Mouse (Mus musculus) heart, embryonic 12.5 days (tissue): ENCODE measurements around the gene Rragc. TPM values are rescaled to one million over a fixed set of nuclear protein-coding genes. Genes with fewer than 3 reads are reported as not detected.
A peak's percentile ranks its signal among the peaks of the same experiment; 100 is the strongest.

Experiments
- ATAC-seq: fragments of 200-750 bp; cut with Nextera tagmentation; 2 replicates; pipeline ENCODE4 v1.8.0; 2017; ENCODE audit warnings: moderate TSS enrichment, moderate library complexity; ENCODE audit not compliant: insufficient number of reproducible peaks, low FRiP score
- H3K27ac ChIP-seq: fragments of 300-500 bp; sonication (generic); 2 replicates; pipeline ENCODE4 v1.5.1; 2016; ENCODE audit warnings: mild to moderate bottlenecking, moderate library complexity; ENCODE audit not compliant: poor library complexity, severe bottlenecking
- H3K27me3 ChIP-seq: fragments of 300-500 bp; sonication (generic); replicated peaks from 2 replicates; pipeline ENCODE4 v1.6.1; 2016; ENCODE audit warnings: mild to moderate bottlenecking, moderate library complexity
- H3K36me3 ChIP-seq: fragments of 300-500 bp; sonication (generic); 2 replicates; pipeline ENCODE4 v1.6.1; 2016; ENCODE audit warnings: mild to moderate bottlenecking, moderate library complexity
- H3K4me1 ChIP-seq: fragments of 300-500 bp; sonication (generic); replicated peaks from 2 replicates; pipeline ENCODE4 v1.6.1; 2016; ENCODE audit warnings: mild to moderate bottlenecking
- H3K4me2 ChIP-seq: fragments of 300-500 bp; sonication (generic); 2 replicates; pipeline ENCODE4 v1.6.1; 2016; ENCODE audit warnings: mild to moderate bottlenecking, moderate library complexity
- H3K4me3 ChIP-seq: fragments of 300-500 bp; sonication (generic); 2 replicates; pipeline ENCODE4 v1.5.1; 2016; ENCODE audit warnings: mild to moderate bottlenecking
- H3K9ac ChIP-seq: fragments of 300-500 bp; sonication (generic); 2 replicates; pipeline ENCODE4 v1.6.1; 2016; ENCODE audit warnings: mild to moderate bottlenecking, moderate library complexity
- H3K9me3 ChIP-seq: fragments of 300-500 bp; sonication (generic); replicated peaks from 2 replicates; pipeline ENCODE4 v1.6.1; 2016; ENCODE audit warnings: mild to moderate bottlenecking, moderate library complexity
- WGBS: fragments of 180-500 bp; shearing (Covaris S2); methylation state at CpG from one replicate; pipeline ENCODE4 v1.1.7; 2016; 5-methylcytosine and 5-hydroxymethylcytosine counted together
- polyA plus RNA-seq: library from polyadenylated mRNA; unstranded; fragments of >200 nt; fragmentation: Nextera tagmentation; extraction: Ambion mirVana; gene quantifications from 2 replicates; pipeline ENCODE4 v1.2.1, GENCODE M21; 2016

Gene Rragc
- polyA plus RNA-seq, 1 experiment from 2014 or later, result 50.1 TPM

DNA sequence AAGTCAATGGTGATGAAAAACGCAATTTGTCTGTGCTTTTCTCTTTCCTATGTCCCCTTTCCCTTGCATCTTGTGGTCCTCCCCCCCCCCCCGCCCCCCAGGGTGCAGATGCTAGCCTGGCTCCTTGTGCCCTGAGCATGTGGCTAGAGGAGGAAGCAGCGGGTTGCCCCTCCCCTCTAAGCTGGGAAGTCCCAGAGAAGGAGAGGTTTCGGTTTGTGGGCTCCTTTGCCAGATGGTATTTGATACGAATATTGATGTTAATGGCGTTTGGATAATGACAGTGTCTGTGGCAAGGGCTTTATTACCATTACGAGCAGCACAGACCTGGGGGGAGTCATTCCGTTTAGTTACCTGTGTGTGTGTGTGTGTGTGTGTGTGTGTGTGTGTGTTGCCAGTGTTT is 34.8 kb downstream of the Rragc start:
- no peak overlapping the region for H3K27ac ChIP-seq
- peaks cover 32% of the 10 kb centered on the region for H3K27me3 ChIP-seq
- H3K9me3 ChIP-seq, result no peaks in the 10 kb centered on the region
- 47% methylated on average over 7 of the region's 8 CpGs for WGBS
- no peak overlapping the region for H3K4me3 ChIP-seq
- no peaks in the 10 kb centered on the region for H3K36me3 ChIP-seq
- no peak overlapping the region for H3K4me2 ChIP-seq
- ATAC-seq, result no peak
- peaks cover 8% of the 10 kb centered on the region; the same call in 1 of the 2 replicates for H3K4me1 ChIP-seq
- H3K9ac ChIP-seq, result no peak overlapping the region

DNA sequence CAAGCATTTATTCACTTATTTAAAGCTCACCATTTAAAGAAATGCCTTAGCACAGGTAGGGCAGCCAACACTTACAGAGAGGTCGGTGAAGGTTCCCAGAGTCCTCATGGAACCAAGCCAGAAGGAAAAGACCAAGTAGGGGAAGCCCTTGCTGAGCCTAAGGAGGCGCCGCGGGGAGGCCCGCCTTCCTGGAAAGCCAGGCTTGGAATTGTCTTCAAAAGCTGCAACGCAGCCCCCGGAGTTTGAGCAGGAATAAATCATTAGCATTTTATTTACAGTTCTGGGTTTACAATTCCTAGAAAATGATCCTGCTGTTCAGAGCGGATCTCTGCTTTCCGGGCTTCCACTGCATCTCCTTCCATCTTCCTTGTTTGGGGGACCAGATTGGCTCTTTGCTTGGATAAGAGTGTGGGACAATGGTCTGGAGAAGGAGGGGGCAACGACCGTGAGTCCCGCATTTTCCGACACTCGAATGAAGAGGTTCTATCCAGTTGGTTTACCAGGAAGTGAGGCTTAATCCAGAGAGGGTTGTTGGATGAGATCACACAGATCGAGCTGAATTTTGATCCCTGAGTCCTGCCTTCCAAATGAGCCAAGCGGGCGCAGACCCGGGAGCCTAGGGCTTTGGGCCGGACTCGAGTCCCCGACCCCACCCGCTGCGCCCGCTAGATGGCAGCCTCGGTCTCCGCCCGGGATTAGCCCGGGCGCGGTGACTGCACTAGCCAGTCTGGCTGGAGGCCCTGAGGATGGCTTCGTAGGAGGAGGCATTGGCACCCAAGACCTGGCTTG is 39.7 kb downstream of the Rragc start:
- Histone ChIP-seq H3K4me2 (peak overlapping the region; percentile 62), H3K27me3 (peaks cover 27% of the 10 kb centered on the region), H3K36me3 (no peaks in the 10 kb centered on the region), H3K4me1 (peaks cover 24% of the 10 kb centered on the region), H3K9ac (peak overlapping the region; percentile 39; the same call in 1 of the 2 replicates), H3K9me3 (no peaks in the 10 kb centered on the region), H3K4me3 (peak overlapping the region; percentile 31), H3K27ac (no peak overlapping the region)
- WGBS, result 5% methylated on average over 31 of the region's 31 CpGs
- peak; percentile 79 for ATAC-seq

DNA sequence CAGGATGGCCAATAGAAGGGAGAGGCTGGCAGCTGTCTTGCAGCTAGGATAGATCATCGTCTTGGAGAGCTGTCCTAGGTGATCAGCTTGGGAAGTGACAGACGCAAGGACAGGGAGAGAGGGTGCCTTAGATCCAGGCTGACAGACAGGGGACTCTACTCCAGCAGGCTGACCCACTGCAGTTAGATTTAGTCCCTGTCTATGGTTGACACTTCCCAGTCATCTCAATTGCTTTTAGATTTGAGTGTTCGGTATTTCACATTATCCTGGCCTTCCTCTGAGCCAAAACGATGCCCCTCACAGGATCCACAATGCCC is 40.2 kb downstream of the Rragc start:
- ATAC-seq, result no peak
- H3K27ac ChIP-seq, result no peak overlapping the region
- peak overlapping the region; percentile 62; the same call in 1 of the 2 replicates for H3K4me2 ChIP-seq
- H3K9me3 ChIP-seq, result no peaks in the 10 kb centered on the region
- H3K4me3 ChIP-seq, result no peak overlapping the region; the same call in 1 of the 2 replicates
- H3K36me3 ChIP-seq, result no peaks in the 10 kb centered on the region
- WGBS, result 51% methylated on average over 4 of the region's 4 CpGs
- H3K9ac ChIP-seq, result no peak overlapping the region
- peaks cover 22% of the 10 kb centered on the region for H3K27me3 ChIP-seq
- H3K4me1 ChIP-seq, result peaks cover 26% of the 10 kb centered on the region

DNA sequence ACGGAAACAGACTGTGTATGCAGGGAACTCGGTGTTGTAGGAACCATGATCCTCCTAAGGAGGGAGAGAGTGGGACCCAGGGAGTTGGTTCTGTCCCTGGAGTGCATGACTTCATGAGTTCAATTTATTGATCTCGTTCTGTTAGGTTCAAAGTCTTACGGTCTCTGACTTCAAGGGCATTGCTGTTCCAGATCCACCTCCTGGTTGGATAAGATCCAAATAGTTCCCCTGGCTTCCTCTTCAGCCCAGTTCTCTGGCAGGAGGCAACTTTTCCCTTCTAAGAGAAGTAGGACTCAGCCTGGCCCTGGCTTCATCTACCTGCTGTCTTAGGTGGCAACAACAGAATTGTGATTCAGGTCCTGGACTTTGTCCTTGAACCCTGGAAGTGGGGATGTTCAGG is 40.6 kb downstream of the Rragc start:
- H3K4me3 ChIP-seq, result no peak overlapping the region
- no peaks in the 10 kb centered on the region for H3K9me3 ChIP-seq
- no peak overlapping the region for H3K9ac ChIP-seq
- no peak for ATAC-seq
- H3K4me1 ChIP-seq, result peaks cover 26% of the 10 kb centered on the region
- H3K36me3 ChIP-seq, result no peaks in the 10 kb centered on the region
- no peak overlapping the region for H3K27ac ChIP-seq
- no peak overlapping the region for H3K4me2 ChIP-seq
- 65% methylated on average over 4 of the region's 4 CpGs for WGBS
- peaks cover 22% of the 10 kb centered on the region for H3K27me3 ChIP-seq

DNA sequence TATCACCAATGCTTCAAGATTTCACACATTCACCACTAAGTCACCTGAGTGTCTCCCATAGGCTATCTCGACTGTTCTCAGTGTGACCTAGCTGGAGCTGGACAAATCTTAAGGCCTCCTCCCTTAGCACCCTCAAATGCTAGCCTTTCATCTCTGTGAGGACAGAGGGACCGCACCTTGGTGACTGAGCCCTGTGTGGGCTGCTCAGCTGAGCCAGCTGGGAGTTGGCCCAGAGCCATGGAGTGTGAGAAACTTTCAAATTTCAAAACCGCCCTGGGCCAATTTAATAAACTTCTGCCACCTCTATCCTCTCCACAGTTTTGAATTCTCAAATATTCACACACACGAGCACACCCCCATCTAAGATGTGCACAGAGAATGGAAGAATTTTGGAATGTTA is 43.7 kb downstream of the Rragc start:
- H3K36me3 ChIP-seq, result no peaks in the 10 kb centered on the region
- peaks cover 11% of the 10 kb centered on the region for H3K27me3 ChIP-seq
- peaks cover 30% of the 10 kb centered on the region for H3K4me1 ChIP-seq
- no peak overlapping the region for H3K27ac ChIP-seq
- peak overlapping the region; percentile 36; the same call in 1 of the 2 replicates for H3K4me2 ChIP-seq
- H3K9me3 ChIP-seq, result no peaks in the 10 kb centered on the region
- no peak for ATAC-seq
- 44% methylated on average over 4 of the region's 4 CpGs for WGBS
- H3K4me3 ChIP-seq, result no peak overlapping the region
- no peak overlapping the region for H3K9ac ChIP-seq

DNA sequence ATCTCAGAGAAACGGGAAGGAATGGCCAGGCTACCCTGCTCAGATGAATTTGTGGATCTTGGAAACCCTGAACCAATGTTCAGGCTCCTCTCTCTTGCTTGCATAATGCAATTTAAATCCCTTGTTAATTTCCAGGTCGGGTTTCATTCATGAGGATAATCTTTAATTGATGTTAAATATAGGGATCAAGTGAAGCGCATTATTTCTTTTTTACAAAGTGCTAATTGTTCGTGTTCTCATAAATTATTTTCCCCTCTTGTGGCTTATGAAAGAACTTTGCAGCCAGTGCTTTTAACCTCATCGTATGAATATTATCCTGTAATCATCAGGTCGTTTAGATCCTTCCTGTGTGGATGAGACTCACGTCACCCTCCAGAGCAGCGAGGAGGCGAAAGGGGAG is 45.5 kb downstream of the Rragc start:
- no peak overlapping the region for H3K9ac ChIP-seq
- H3K9me3 ChIP-seq, result no peaks in the 10 kb centered on the region
- peaks cover 27% of the 10 kb centered on the region for H3K4me1 ChIP-seq
- H3K4me2 ChIP-seq, result no peak overlapping the region
- WGBS, result 72% methylated on average over 9 of the region's 9 CpGs
- ATAC-seq, result no peak
- H3K4me3 ChIP-seq, result no peak overlapping the region
- H3K27me3 ChIP-seq, result peaks cover 2% of the 10 kb centered on the region; the same call in 1 of the 2 replicates
- H3K36me3 ChIP-seq, result no peaks in the 10 kb centered on the region
- no peak overlapping the region for H3K27ac ChIP-seq

DNA sequence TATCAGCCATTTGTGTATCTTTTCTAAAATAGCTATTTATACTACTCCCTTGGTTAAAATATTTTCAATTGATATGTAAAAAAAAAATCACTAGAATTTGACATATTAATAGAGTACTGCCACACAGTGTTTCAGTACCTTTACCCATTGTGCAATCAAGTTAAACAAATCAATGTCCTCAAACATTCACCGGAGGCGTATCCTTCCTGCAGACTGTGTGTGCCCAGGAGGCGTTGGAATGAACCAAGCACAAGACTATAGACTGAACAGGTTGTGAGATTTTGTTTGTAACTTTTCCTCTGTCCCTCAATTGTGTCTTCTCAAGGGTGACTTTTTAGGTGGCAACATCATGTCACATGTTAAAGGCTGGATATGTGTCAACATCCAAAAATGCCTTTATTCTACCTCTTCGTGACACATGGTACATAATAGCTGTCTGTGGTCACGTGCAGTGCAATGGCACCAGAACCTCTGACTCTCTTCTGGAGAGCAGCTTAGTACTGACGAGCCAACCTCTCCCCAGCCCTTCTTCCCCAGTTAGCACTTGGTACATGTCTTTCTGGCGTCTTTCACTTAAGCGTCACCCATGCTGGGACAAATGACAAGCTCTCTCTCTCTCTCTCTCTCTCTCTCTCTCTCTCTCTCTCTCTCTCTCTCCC is 51.5 kb downstream of the Rragc start:
- Histone ChIP-seq H3K4me2 (no peak overlapping the region), H3K9ac (no peak overlapping the region), H3K27ac (no peak overlapping the region), H3K27me3 (peaks cover 21% of the 10 kb centered on the region; the same call in 1 of the 2 replicates), H3K4me3 (no peak overlapping the region), H3K4me1 (peaks cover 13% of the 10 kb centered on the region), H3K36me3 (no peaks in the 10 kb centered on the region), H3K9me3 (no peaks in the 10 kb centered on the region)
- no peak for ATAC-seq
- WGBS, result 75% methylated on average over 8 of the region's 8 CpGs

DNA sequence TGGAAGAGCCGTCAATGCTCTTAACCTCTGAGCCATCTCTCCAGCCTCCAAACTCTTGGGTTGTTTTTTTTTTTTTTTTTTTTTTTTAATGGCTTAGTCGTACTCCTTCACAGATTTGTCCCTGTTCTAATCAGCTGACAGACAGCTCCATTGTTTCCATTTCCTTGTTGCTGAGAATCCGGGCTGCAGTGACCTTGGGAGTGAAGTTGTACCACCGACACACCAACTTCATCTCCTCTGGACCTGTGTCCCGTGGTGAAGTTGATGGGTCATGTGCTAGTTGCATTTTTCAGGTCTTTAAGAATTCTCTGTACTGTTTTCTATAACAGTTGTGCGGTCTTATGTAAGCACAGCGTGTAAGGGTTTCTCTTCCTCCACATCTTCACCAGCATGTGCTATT is 52.2 kb downstream of the Rragc start:
- no peak for ATAC-seq
- H3K27me3 ChIP-seq, result peaks cover 21% of the 10 kb centered on the region; the same call in 1 of the 2 replicates
- H3K4me1 ChIP-seq, result peaks cover 13% of the 10 kb centered on the region
- no peaks in the 10 kb centered on the region for H3K9me3 ChIP-seq
- H3K36me3 ChIP-seq, result no peaks in the 10 kb centered on the region
- 50% methylated on average over 7 of the region's 7 CpGs for WGBS
- H3K27ac ChIP-seq, result no peak overlapping the region
- H3K9ac ChIP-seq, result no peak overlapping the region
- no peak overlapping the region for H3K4me2 ChIP-seq
- H3K4me3 ChIP-seq, result no peak overlapping the region

DNA sequence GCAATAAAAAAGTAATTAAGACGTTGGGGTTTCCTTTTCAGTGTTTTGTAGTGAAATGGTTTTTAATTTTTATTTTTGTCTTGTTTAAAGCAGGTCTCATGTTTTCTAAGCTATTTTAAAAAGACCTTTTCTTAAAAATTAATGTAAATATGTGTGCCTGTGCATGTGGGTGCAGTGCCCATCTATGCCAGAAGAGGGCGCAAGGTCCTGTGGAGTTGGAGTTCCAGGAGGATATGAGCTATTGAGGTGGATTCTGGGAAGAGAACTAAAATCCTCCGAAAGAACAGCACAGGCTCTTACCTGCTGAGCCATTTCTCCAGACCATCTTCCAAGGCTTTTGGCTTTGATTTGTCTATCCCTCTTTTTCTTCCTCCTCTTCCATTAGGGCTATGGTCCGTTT is 53.8 kb downstream of the Rragc start:
- no peaks in the 10 kb centered on the region for H3K36me3 ChIP-seq
- peaks cover 9% of the 10 kb centered on the region; the same call in 1 of the 2 replicates for H3K4me1 ChIP-seq
- no peak overlapping the region for H3K27ac ChIP-seq
- no peak overlapping the region for H3K4me3 ChIP-seq
- H3K27me3 ChIP-seq, result peaks cover 21% of the 10 kb centered on the region; the same call in 1 of the 2 replicates
- 73% methylated on average over 4 of the region's 4 CpGs for WGBS
- H3K9ac ChIP-seq, result no peak overlapping the region
- H3K9me3 ChIP-seq, result no peaks in the 10 kb centered on the region
- H3K4me2 ChIP-seq, result no peak overlapping the region
- no peak for ATAC-seq

DNA sequence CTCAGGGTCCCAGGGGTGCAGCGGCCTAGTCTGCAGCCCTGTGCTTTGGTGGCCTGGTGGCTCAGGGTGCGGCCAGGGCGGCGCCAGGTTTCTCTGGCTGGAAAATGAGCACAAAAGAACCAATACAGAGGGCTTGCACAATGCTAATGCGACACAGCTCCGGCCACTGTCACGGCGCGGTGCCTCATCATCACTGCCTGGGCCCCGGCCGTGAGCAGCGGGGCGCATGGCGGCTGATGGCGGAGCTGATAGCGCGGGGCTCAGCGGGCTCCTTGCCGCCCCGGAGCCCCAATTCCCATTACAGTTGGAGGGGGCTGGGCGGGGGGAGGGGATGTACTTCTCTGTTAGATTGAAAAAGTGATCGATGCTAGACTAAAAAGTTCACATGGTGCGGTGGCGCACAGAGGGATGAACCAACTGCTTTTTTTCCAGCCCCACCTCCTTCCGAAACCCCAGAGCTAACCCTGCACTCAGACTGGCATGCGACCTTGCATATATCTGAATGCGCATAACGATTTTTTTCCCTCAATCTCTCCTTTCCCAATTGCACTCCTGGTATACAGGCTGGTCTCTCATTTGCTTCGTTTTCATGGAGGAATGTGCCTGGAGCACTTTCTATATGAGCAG is 55.3 kb downstream of the Rragc start:
- Histone ChIP-seq H3K9me3 (no peaks in the 10 kb centered on the region), H3K4me3 (peak overlapping the region; percentile 38), H3K9ac (0 out of 2 replicates have a peak overlapping the region, but pooled peaks have one; percentile 49), H3K27me3 (peaks cover 21% of the 10 kb centered on the region; the same call in 1 of the 2 replicates), H3K4me1 (0 out of 2 replicates have a peak, but pooled peaks cover under 1% of the 10 kb centered on the region), H3K4me2 (peak overlapping the region; percentile 69), H3K36me3 (no peaks in the 10 kb centered on the region), H3K27ac (no peak overlapping the region)
- 12% methylated on average over 29 of the region's 29 CpGs for WGBS
- ATAC-seq, result no peak

DNA sequence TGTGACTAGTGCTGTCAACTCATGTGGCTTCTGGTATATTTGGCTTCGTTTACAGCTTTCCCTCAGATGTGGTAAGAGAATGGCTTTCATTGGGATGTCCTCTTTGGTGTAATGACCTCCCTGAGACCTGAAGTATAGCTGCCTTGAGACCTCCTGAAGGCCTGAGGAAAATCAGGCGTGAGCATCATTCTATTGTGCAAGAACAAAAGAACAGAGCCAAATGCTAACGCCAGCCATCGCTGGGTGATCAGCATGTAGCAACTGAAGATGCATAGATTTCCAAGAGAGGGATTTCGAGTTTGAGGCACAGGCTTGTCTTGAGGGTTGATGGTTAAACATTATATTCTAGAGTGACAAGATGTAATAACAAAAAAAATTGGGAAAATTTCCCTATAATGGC is 64.9 kb downstream of the Rragc start:
- Histone ChIP-seq H3K27me3 (no peaks in the 10 kb centered on the region), H3K4me3 (no peak overlapping the region), H3K9ac (no peak overlapping the region), H3K36me3 (no peaks in the 10 kb centered on the region), H3K4me1 (peaks cover 4% of the 10 kb centered on the region; the same call in 1 of the 2 replicates), H3K27ac (no peak overlapping the region), H3K9me3 (no peaks in the 10 kb centered on the region), H3K4me2 (no peak overlapping the region)
- no peak for ATAC-seq
- WGBS, result 71% methylated on average over 5 of the region's 5 CpGs
